Mouse (Mus musculus): ENCODE measurements around the gene Lcn10. TPM values are rescaled to one million over a fixed set of nuclear protein-coding genes. Genes with fewer than 3 reads are reported as not detected.
"Not testable (repeated sequence)": the region's sequence is repeated elsewhere in the genome, so short reads cannot be mapped to it uniquely, and the experiment has no call there.

Gene Lcn10
- polyA plus RNA-seq, 1 experiment from 2014 or later = not detected

DNA sequence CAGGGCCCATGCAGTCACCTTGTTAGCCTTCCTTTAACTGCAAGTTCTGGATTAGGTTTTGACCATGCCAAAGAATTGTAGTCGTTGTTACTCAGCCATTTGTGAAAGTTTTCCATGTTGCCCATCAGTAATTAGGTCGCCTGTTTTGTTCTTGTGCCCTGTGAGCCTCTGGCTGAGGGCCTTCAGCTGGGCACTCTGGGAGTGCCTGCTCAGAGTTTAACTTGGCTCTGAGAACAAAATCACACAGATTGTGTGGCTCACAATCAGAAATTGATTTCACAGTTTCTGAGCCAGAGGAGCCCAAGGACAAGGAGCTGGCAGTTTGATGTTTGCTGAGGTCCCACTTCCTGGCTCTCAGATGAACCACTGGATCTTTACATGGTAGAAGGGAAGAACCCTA lies 27.3 kb downstream of the Lcn10 start:
- peaks cover 28% of the 10 kb centered on the region for H3K4me1 ChIP-seq (replicated peaks)
- H3K27me3 ChIP-seq (ENCODE audit: insufficient read depth, poor library complexity, severe bottlenecking); H3K4me3 ChIP-seq; H3K36me3 ChIP-seq; H3K27ac ChIP-seq; DNase-seq (ENCODE audit: low spot score); H3K9me3 ChIP-seq: not testable (repeated sequence)
- 84% methylated on average over 2 of the region's 2 CpGs for WGBS

DNA sequence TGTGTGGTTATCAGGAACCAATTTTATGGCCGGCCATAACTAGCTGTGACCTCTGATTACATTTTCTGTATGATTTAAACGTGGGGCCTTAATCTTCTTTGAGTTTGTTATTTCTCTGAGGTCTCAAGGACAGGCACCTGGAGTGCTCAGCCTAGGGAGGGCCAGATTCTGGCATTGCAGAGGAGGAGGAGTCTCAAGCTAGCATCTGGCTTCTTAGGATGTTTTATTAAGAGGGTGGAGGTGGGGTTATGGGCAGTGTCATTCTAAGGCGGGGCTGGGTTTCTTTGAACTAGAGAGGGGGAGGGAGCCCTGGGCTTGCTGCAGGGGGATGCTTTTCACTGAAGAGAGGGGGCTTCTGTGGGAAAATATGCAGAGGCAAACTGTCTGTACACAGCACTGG lies 29.1 kb downstream of the Lcn10 start:
- not testable (repeated sequence) for DNase-seq (ENCODE audit: low spot score); H3K36me3 ChIP-seq; H3K27ac ChIP-seq; H3K9me3 ChIP-seq; H3K4me3 ChIP-seq; H3K27me3 ChIP-seq (ENCODE audit: insufficient read depth, poor library complexity, severe bottlenecking)
- peaks cover 28% of the 10 kb centered on the region for H3K4me1 ChIP-seq (replicated peaks)
- 28% methylated on average over 3 of the region's 3 CpGs for WGBS

DNA sequence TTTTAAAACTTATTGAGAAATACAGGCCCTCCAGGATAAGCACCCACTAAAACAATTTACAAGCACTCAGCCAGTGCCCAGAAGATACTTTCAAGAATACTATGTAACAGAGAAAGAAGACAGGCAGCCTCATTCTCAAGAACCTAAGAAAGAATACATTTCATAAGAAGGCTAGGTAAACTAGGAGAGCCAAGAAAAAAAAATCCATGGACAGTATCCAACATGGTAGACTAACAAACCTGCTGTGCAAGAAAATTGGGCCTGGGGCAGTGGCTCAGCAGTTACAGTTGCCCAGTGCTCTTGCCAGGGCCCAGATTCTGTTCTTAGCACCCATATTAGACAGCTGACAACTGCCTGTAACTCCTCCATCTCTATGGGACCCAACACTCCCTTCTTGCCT lies 34.7 kb downstream of the Lcn10 start:
- H3K36me3 ChIP-seq = no peaks in the 10 kb centered on the region
- no peak overlapping the region for H3K4me3 ChIP-seq
- no peak for DNase-seq (ENCODE audit: low spot score)
- no peaks in the 10 kb centered on the region for H3K4me1 ChIP-seq (replicated peaks)
- H3K9me3 ChIP-seq = no peaks in the 10 kb centered on the region
- no peaks in the 10 kb centered on the region for H3K27me3 ChIP-seq (ENCODE audit: insufficient read depth, poor library complexity, severe bottlenecking)
- H3K27ac ChIP-seq = no peak overlapping the region

DNA sequence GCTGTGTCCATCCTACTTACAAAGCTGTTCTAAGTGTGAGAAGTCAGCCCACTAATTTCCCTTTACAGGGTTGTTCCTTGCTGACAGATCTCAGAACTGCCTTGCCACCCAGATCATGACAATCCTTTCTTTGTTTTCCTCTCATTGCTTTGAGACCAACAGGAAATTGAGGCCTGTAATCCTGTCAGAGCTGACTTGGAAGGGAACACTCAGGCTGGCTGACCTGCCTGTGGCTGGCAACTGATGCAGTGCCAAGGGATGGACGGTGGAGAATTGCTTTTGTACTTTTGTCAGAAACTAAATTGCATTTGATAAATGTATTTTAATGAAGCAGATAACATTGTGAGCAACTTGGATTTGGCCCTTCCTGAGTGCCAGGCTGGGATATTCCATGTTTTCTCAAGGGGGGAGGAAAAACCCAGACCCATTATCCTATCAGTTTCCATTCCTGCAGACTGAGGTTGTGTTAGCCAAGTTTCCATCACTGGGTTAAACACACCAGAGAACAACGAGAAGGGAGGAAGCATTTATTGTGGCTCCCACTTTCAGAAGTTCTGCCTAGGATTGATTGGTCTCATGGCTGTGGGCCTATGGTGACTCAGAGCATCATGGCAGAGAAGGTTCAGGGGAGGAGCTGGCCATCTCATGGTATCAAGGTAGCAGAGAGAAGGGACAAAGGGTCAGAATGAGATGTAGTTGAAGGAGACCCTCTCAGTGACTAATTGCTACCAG lies 50.8 kb downstream of the Lcn10 start:
- H3K36me3 ChIP-seq = no peaks in the 10 kb centered on the region
- DNase-seq (ENCODE audit: low spot score) = no peak
- WGBS = 68% methylated on average over 2 of the region's 2 CpGs
- H3K9me3 ChIP-seq = peaks cover under 1% of the 10 kb centered on the region; the same call in 1 of the 2 replicates
- H3K4me3 ChIP-seq = no peak overlapping the region
- no peaks in the 10 kb centered on the region for H3K4me1 ChIP-seq (replicated peaks)
- no peaks in the 10 kb centered on the region for H3K27me3 ChIP-seq (ENCODE audit: insufficient read depth, poor library complexity, severe bottlenecking)
- H3K27ac ChIP-seq = no peak overlapping the region

Other genes starting within 250 kb of the Lcn10 start
- 0.90 and 1.2 TPM in 2 replicates for gene Clic3, start 225.9 kb upstream of the Lcn10 start, polyA plus RNA-seq (2016; fragmentation: Nextera tagmentation; extraction: Ambion mirVana)
- gene Paxx, start 221.6 kb upstream of the Lcn10 start, polyA plus RNA-seq (2016; fragmentation: Nextera tagmentation; extraction: Ambion mirVana) = 17.0 and 31.3 TPM in 2 replicates
- 0.49 and 1.7 TPM in 2 replicates for gene Ptgds, start 212.7 kb upstream of the Lcn10 start, polyA plus RNA-seq (2016; fragmentation: Nextera tagmentation; extraction: Ambion mirVana)
- not detected in 2 replicates for gene Lcn12, start 188.8 kb upstream of the Lcn10 start, polyA plus RNA-seq (2016; fragmentation: Nextera tagmentation; extraction: Ambion mirVana)
- gene Fbxw5, start 182.0 kb upstream of the Lcn10 start, polyA plus RNA-seq (2016; fragmentation: Nextera tagmentation; extraction: Ambion mirVana) = 88.3 and 109 TPM in 2 replicates
- 5.8 and 6.0 TPM in 2 replicates for gene C8g, start 181.0 kb upstream of the Lcn10 start, polyA plus RNA-seq (2016; fragmentation: Nextera tagmentation; extraction: Ambion mirVana)
- 38.2 and 40.1 TPM in 2 replicates for gene Traf2, start 135.8 kb upstream of the Lcn10 start, polyA plus RNA-seq (2016; fragmentation: Nextera tagmentation; extraction: Ambion mirVana)
- 376 and 388 TPM in 2 replicates for gene Edf1, start 124.9 kb upstream of the Lcn10 start, polyA plus RNA-seq (2016; fragmentation: Nextera tagmentation; extraction: Ambion mirVana)
- 1.4 and 3.8 TPM in 2 replicates for gene Mamdc4, start 107.9 kb upstream of the Lcn10 start, polyA plus RNA-seq (2016; fragmentation: Nextera tagmentation; extraction: Ambion mirVana)
- gene Phpt1, start 107.5 kb upstream of the Lcn10 start, polyA plus RNA-seq (2016; fragmentation: Nextera tagmentation; extraction: Ambion mirVana) = 163 and 189 TPM in 2 replicates
- 0.05 and 0.44 TPM in 2 replicates for gene Ajm1, start 101.0 kb upstream of the Lcn10 start, polyA plus RNA-seq (2016; fragmentation: Nextera tagmentation; extraction: Ambion mirVana)
- gene Rabl6, start 74.2 kb upstream of the Lcn10 start, polyA plus RNA-seq (2016; fragmentation: Nextera tagmentation; extraction: Ambion mirVana) = 75.5 and 80.0 TPM in 2 replicates
- 0.17 and 0.18 TPM in 2 replicates for gene Ccdc183, start 65.0 kb upstream of the Lcn10 start, polyA plus RNA-seq (2016; fragmentation: Nextera tagmentation; extraction: Ambion mirVana)
- gene Tmem141, start 60.7 kb upstream of the Lcn10 start, polyA plus RNA-seq (2016; fragmentation: Nextera tagmentation; extraction: Ambion mirVana) = 17.4 and 18.3 TPM in 2 replicates
- 1.00 and 1.2 TPM in 2 replicates for gene Fcna, start 54.7 kb upstream of the Lcn10 start, polyA plus RNA-seq (2016; fragmentation: Nextera tagmentation; extraction: Ambion mirVana)
- gene Lcn8, start 29.6 kb upstream of the Lcn10 start, polyA plus RNA-seq (2016; fragmentation: Nextera tagmentation; extraction: Ambion mirVana) = not detected in 2 replicates
- gene Lcn5, start 24.8 kb upstream of the Lcn10 start, polyA plus RNA-seq (2016; fragmentation: Nextera tagmentation; extraction: Ambion mirVana) = not detected in 2 replicates
- gene Lcn6, start 5.9 kb upstream of the Lcn10 start, polyA plus RNA-seq (2016; fragmentation: Nextera tagmentation; extraction: Ambion mirVana) = not detected in 2 replicates
- gene Obp2a, start 17.3 kb downstream of the Lcn10 start, polyA plus RNA-seq (2016; fragmentation: Nextera tagmentation; extraction: Ambion mirVana) = not detected in 2 replicates
- gene Bmyc, start 24.0 kb downstream of the Lcn10 start, polyA plus RNA-seq (2016; fragmentation: Nextera tagmentation; extraction: Ambion mirVana) = 77.9 and 86.1 TPM in 2 replicates
- not detected in 2 replicates for gene Obp2b, start 54.3 kb downstream of the Lcn10 start, polyA plus RNA-seq (2016; fragmentation: Nextera tagmentation; extraction: Ambion mirVana)
- not detected in 2 replicates for gene Lcn3, start 82.8 kb downstream of the Lcn10 start, polyA plus RNA-seq (2016; fragmentation: Nextera tagmentation; extraction: Ambion mirVana)
- gene Lcn11, start 94.3 kb downstream of the Lcn10 start, polyA plus RNA-seq (2016; fragmentation: Nextera tagmentation; extraction: Ambion mirVana) = not detected in 2 replicates
- gene Gm13539, start 99.5 kb downstream of the Lcn10 start, polyA plus RNA-seq (2016; fragmentation: Nextera tagmentation; extraction: Ambion mirVana) = not detected in 2 replicates
- not detected in 2 replicates for gene Glt6d1, start 133.1 kb downstream of the Lcn10 start, polyA plus RNA-seq (2016; fragmentation: Nextera tagmentation; extraction: Ambion mirVana)
- gene Lcn9, start 140.4 kb downstream of the Lcn10 start, polyA plus RNA-seq (2016; fragmentation: Nextera tagmentation; extraction: Ambion mirVana) = not detected in 2 replicates
- not detected in 2 replicates for gene Sohlh1, start 164.5 kb downstream of the Lcn10 start, polyA plus RNA-seq (2016; fragmentation: Nextera tagmentation; extraction: Ambion mirVana)
- 0.45 and 1.0 TPM in 2 replicates for gene Kcnt1, start 181.0 kb downstream of the Lcn10 start, polyA plus RNA-seq (2016; fragmentation: Nextera tagmentation; extraction: Ambion mirVana)

Measured in hindbrain, embryonic 10.5 days (tissue).